Mouse (Mus musculus): Measurements from ENCODE around the gene Ccdc155. TPM values are rescaled to one million over a fixed set of nuclear protein-coding genes. Genes with fewer than 3 reads are reported as not detected.

The Ccdc155 gene
- total RNA-seq, 1 experiment from 2014 or later = 0.12 TPM

GRCm38 (mm10) chr7:45141914-45142313 is 62.8 kb downstream of the Ccdc155 start:
- no peak for DNase-seq

DNA sequence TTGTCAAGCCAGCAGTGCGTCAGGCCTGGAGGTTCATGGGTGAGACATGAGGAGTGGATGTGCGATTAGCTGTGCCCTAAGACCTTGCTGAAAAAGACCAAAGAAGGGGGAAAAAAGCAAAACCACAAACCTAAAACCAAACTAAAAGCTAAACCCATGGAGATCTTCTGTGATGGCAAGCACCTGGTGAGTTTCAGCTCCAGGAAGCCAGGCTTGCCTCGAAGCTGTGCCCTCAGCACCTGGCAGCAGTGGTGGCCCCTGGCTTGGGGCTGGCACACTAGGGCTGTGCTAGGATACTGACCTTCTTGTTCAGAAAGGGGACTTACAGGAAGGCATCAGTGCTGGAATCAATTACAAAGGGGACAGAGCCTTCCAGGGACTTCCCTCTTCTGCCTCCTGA is 63.4 kb downstream of the Ccdc155 start:
- DNase-seq = no peak

- DNase-seq = peak; percentile 47
Measured at GRCm38 (mm10) chr7:45139904-45140723, 64.6 kb downstream of the Ccdc155 start.

GRCm38 (mm10) chr7:45138403-45138802 is 66.3 kb downstream of the Ccdc155 start:
- no peak for DNase-seq

GRCm38 (mm10) chr7:45137171-45138006 is 67.3 kb downstream of the Ccdc155 start:
- no peak for DNase-seq

DNA sequence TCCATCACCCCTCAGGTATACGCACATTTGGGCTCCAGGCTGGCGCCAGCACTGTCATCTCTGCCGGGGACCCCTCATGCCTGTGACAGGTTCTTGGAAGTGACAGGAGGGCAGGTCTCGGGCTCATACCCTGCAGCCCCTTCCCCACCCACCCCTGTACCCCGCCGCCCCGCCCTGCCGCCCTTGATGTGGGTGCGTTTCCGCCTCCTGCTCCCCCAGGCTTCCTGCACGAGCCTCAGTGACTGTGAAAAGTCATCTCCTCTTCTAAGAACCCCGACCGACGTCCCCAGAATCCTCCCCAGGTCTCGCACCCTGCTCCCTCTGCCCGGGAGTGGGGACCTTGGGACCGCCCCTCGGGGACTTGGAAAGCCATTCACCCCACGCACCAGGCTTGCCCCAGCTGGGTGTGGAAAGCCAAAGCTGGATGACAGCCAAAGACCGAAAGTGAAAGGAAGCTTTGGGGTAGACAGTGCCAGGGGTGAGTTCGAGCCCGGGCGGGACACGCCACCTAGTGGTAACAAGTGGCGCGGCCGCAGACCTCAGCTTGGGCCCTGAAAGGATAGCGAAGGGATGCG is 68.6 kb downstream of the Ccdc155 start, which contains the start of the genes Gm45713 and Flt3l:
Gm45713 (minus strand) TSS at position 239 of the 575 bp plus-strand sequence.
Flt3l (minus strand) TSS at position 440 of the 575 bp plus-strand sequence.
- peak; percentile 92 for DNase-seq

DNA sequence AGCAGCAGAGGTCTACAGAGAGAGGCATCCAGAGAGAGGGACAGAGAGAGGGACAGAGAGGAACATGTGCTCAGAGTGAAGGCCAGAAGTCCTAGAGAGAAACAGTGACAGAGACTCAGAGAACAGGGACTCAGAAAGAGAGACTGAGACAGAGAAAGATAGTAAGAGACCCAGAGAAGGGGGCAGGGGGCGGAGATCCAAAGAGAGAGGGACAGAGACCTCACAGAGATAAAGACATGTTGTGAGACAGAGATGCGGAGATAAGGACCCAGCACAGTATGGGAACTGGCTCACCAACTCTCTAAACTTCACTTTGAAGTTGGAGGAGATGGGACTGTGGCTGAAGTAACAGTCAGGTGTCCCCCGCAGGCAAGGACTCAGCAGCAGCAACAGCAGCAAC is 69.3 kb downstream of the Ccdc155 start:
- DNase-seq = no peak

DNA sequence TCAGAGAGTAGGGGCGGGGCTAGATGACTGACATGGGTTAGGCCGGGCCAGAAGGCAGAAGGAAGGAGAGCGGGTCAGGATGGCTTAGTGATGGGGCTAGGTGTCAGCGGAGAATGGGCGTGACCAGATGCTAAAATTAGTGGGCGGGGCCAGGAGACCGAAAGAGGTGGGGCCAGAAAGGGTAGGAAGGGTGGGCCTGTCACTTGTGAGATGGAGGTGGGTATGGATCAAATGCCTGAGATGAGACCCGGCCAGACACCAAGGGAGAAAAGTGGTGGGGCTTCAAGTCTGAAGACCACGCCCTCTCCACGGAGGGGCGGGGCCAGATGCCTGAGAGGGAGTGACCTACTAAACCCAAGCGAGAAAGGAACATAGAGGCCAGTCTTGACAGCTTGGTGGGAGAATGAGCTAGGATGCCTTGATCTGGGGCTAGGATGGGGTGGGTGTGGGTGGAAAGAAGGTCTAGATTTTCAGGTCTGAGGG is 70.1 kb downstream of the Ccdc155 start:
- DNase-seq = no peak

Small RNAs within 50 kb of the gene (microRNA-seq; reads per million reads assigned to microRNA genes)
- 0 reads per million in 2 experiments for gene Mir7055

Other genes with a start within 250 kb of the Ccdc155 start
- gene Cpt1c, start 230.0 kb downstream of the Ccdc155 start, total RNA-seq (2021) = 13.3 and 16.5 TPM in 2 replicates
- gene Prmt1, start 218.3 kb downstream of the Ccdc155 start, total RNA-seq (2021) = 177 and 221 TPM in 2 replicates
- gene Irf3, start 207.2 kb downstream of the Ccdc155 start, total RNA-seq (2021) = 138 and 151 TPM in 2 replicates
- gene Bcl2l12, start 206.2 kb downstream of the Ccdc155 start, total RNA-seq (2021) = 18.7 and 24.4 TPM in 2 replicates
- 86.4 and 99.4 TPM in 2 replicates for gene Scaf1, start 188.5 kb downstream of the Ccdc155 start, total RNA-seq (2021)
- gene Rras, start 186.9 kb downstream of the Ccdc155 start, total RNA-seq (2021) = 94.0 and 102 TPM in 2 replicates
- 71.1 and 78.5 TPM in 2 replicates for gene Prr12, start 152.0 kb downstream of the Ccdc155 start, total RNA-seq (2021)
- gene Nosip, start 142.5 kb downstream of the Ccdc155 start, total RNA-seq (2021) = 46.5 and 67.2 TPM in 2 replicates
- 19.2 and 21.4 TPM in 2 replicates for gene Prrg2, start 142.2 kb downstream of the Ccdc155 start, total RNA-seq (2021)
- 27.7 and 33.5 TPM in 2 replicates for gene Rcn3, start 112.7 kb downstream of the Ccdc155 start, total RNA-seq (2021)
- 88.4 and 96.1 TPM in 2 replicates for gene Fcgrt, start 101.0 kb downstream of the Ccdc155 start, total RNA-seq (2021)
- 1,211 and 1,259 TPM in 2 replicates for gene Rps11, start 80.5 kb downstream of the Ccdc155 start, total RNA-seq (2021)
- gene Rpl13a, start 76.1 kb downstream of the Ccdc155 start, total RNA-seq (2021) = 1,469 and 1,540 TPM in 2 replicates
- not detected in 2 replicates for gene Gm45713, start 68.7 kb downstream of the Ccdc155 start, total RNA-seq (2021)
- 29.1 and 32.1 TPM in 2 replicates for gene Flt3l, start 68.5 kb downstream of the Ccdc155 start, total RNA-seq (2021)
- 61.7 and 74.3 TPM in 2 replicates for gene Pih1d1, start 50.6 kb downstream of the Ccdc155 start, total RNA-seq (2021)
- gene Aldh16a1, start 50.3 kb downstream of the Ccdc155 start, total RNA-seq (2021) = 79.2 and 106 TPM in 2 replicates
- 0.15 and 0.33 TPM in 2 replicates for gene Slc17a7, start 40.9 kb downstream of the Ccdc155 start, total RNA-seq (2021)
- not detected in 2 replicates for gene Gfy, start 25.3 kb downstream of the Ccdc155 start, total RNA-seq (2021)
- not detected in 2 replicates for gene Pth2, start 23.9 kb downstream of the Ccdc155 start, total RNA-seq (2021)
- not detected in 2 replicates for gene Dkkl1, start 7.3 kb upstream of the Ccdc155 start, total RNA-seq (2021)
- 15.0 and 15.3 TPM in 2 replicates for gene Tead2, start 10.9 kb upstream of the Ccdc155 start, total RNA-seq (2021)
- 2.7 TPM in 2 replicates for gene Cd37, start 34.2 kb upstream of the Ccdc155 start, total RNA-seq (2021)
- gene Slc6a16, start 36.2 kb upstream of the Ccdc155 start, total RNA-seq (2021) = not detected in 2 replicates
- not detected in 2 replicates for gene Slc6a21, start 72.6 kb upstream of the Ccdc155 start, total RNA-seq (2021)
- 9.3 and 14.2 TPM in 2 replicates for gene Trpm4, start 128.9 kb upstream of the Ccdc155 start, total RNA-seq (2021)
- gene Hrc, start 130.4 kb upstream of the Ccdc155 start, total RNA-seq (2021) = 0.18 TPM in 1 of 2 replicates, not detected in the other
- gene Ppfia3, start 162.1 kb upstream of the Ccdc155 start, total RNA-seq (2021) = 1.9 and 2.9 TPM in 2 replicates
- gene Lin7b, start 165.7 kb upstream of the Ccdc155 start, total RNA-seq (2021) = 8.7 TPM in 1 of 2 replicates, not detected in the other
- 361 and 425 TPM in 2 replicates for gene Snrnp70, start 190.8 kb upstream of the Ccdc155 start, total RNA-seq (2021)
- not detected in 2 replicates for gene Kcna7, start 200.8 kb upstream of the Ccdc155 start, total RNA-seq (2021)
- not detected in 2 replicates for gene Ntf5, start 208.8 kb upstream of the Ccdc155 start, total RNA-seq (2021)
- gene Lhb, start 215.9 kb upstream of the Ccdc155 start, total RNA-seq (2021) = not detected in 2 replicates
- 39.4 and 44.2 TPM in 2 replicates for gene Gys1, start 230.0 kb upstream of the Ccdc155 start, total RNA-seq (2021)
- gene Ruvbl2, start 233.2 kb upstream of the Ccdc155 start, total RNA-seq (2021) = 50.7 and 51.6 TPM in 2 replicates